17 mouse cellular contexts compared by ENCODE assay signal in genomic region chrX:130503465-130503860, GRCm38 (mm10).
DNase-seq lines count a peak whose midpoint lies in the region; ATAC-seq and TF ChIP-seq lines count a peak whose summit lies in the region.
"Had no signal": no experiment of that assay in that cellular context is flagged by ENCODE, and none has a peak within 500 bp of the region (broad histone marks: within the 10 kb centered on the region; RNA-seq: fewer than 3 reads in every experiment).

No protein-coding gene starts in this region.

- 0 out of 2 replicates have a peak overlapping the region, but pooled peaks have one; percentile 32 for H3K4me2 ChIP-seq in neural tube, embryonic 11.5 days (ENCODE audit: low read depth)
- H3K4me2 ChIP-seq in hindbrain, postnatal 0 days (ENCODE audit: low read depth, low read length): peak overlapping the region; percentile 38
- H3K4me2 ChIP-seq: heart, embryonic 11.5 days; limb, embryonic 15.5 days had no signal

- peak; percentile 45; the same call in 1 of the 2 replicates for ATAC-seq in neural tube, embryonic 11.5 days (ENCODE audit: insufficient read depth, low FRiP score, low TSS enrichment)
- 0 out of 2 replicates have a peak, but pooled peaks have one; percentile 7 for ATAC-seq in hindbrain, postnatal 0 days
- ATAC-seq in monocyte, adult 5-6 weeks (replicated peaks; ENCODE audit: insufficient number of reproducible peaks, low FRiP score, low TSS enrichment, poor library complexity, severe bottlenecking): no peak
- ATAC-seq: intestine, embryonic 15.5 days; liver, postnatal 0 days had no signal

- H3K4me1 ChIP-seq in neural tube, embryonic 11.5 days (ENCODE audit: control insufficient read depth, insufficient read depth, low read length): no peaks in the 10 kb centered on the region
- H3K4me1 ChIP-seq in hindbrain, postnatal 0 days (ENCODE audit: insufficient read depth, low read length): no peaks in the 10 kb centered on the region
- H3K4me1 ChIP-seq: embryonic facial prominence, embryonic 10.5 days; intestine, embryonic 15.5 days; limb, embryonic 15.5 days; megakaryocyte, embryonic 14.5 days had no signal

- DNase-seq in layer of hippocampus, adult 2 months (ENCODE audit: low spot score in 2 of 2): peak; percentile 12 to 18
- no peak for DNase-seq in layer of hippocampus, postnatal 25 days (ENCODE audit: extremely low spot score in 1 of 2, low spot score in 1 of 2)
- DNase-seq in neural tube, embryonic 11.5 days (ENCODE audit: low spot score): no peak
- DNase-seq in neural tube, embryonic 10.5 days (ENCODE audit: extremely low spot score, low spot score): no peak
- DNase-seq in hindbrain, postnatal 0 days (ENCODE audit: low spot score): no peak
- no peak for DNase-seq in adrenal gland, postnatal 25 days
- DNase-seq: adrenal gland, adult 8-10 months; B cell, adult 2 months; liver, postnatal 0 days; lung, postnatal 14 days; thymus, postnatal 4 days had no signal

- H3K27me3 ChIP-seq in neural tube, embryonic 11.5 days (ENCODE audit: control insufficient read depth, insufficient read depth, low read length): no peaks in the 10 kb centered on the region
- no peaks in the 10 kb centered on the region for H3K27me3 ChIP-seq in hindbrain, postnatal 0 days (ENCODE audit: insufficient read depth, low read length)
- H3K27me3 ChIP-seq: intestine, embryonic 15.5 days had no signal

- peak overlapping the region; percentile 79 for H3K27ac ChIP-seq in layer of hippocampus, adult 2 months
- no peak overlapping the region for H3K27ac ChIP-seq in neural tube, embryonic 11.5 days (ENCODE audit: low read depth, low read length)
- H3K27ac ChIP-seq in hindbrain, postnatal 0 days: no peak overlapping the region
- H3K27ac ChIP-seq: embryonic facial prominence, embryonic 10.5 days; intestine, embryonic 15.5 days; limb, embryonic 15.5 days had no signal

- H3K36me3 ChIP-seq in neural tube, embryonic 11.5 days (ENCODE audit: control insufficient read depth, insufficient read depth, low read length): no peaks in the 10 kb centered on the region
- H3K36me3 ChIP-seq in hindbrain, postnatal 0 days (ENCODE audit: insufficient read depth, low read length): no peaks in the 10 kb centered on the region
- H3K36me3 ChIP-seq: embryonic facial prominence, embryonic 10.5 days; intestine, embryonic 15.5 days; limb, embryonic 15.5 days had no signal

- no peaks in the 10 kb centered on the region for H3K9me3 ChIP-seq in neural tube, embryonic 11.5 days (ENCODE audit: control insufficient read depth, low read length)
- no peaks in the 10 kb centered on the region for H3K9me3 ChIP-seq in hindbrain, postnatal 0 days (ENCODE audit: low read length)
- H3K9me3 ChIP-seq: embryonic facial prominence, embryonic 10.5 days; intestine, embryonic 15.5 days; limb, embryonic 15.5 days; megakaryocyte, embryonic 14.5 days had no signal

- H3K4me3 ChIP-seq in layer of hippocampus, adult 2 months: peak overlapping the region; percentile 22; the same call in 1 of the 2 replicates
- no peak overlapping the region for H3K4me3 ChIP-seq in neural tube, embryonic 11.5 days (ENCODE audit: low read depth, low read length)
- H3K4me3 ChIP-seq in hindbrain, postnatal 0 days (ENCODE audit: low read length): no peak overlapping the region; the same call in 1 of the 2 replicates
- H3K4me3 ChIP-seq: embryonic facial prominence, embryonic 10.5 days; intestine, embryonic 15.5 days; limb, embryonic 15.5 days; megakaryocyte, embryonic 14.5 days had no signal

- WGBS in neural tube, embryonic 11.5 days: 46% methylated on average over 3 of the region's 3 CpGs
- WGBS in hindbrain, postnatal 0 days: 44% methylated on average over 3 of the region's 3 CpGs

- H3K9ac ChIP-seq in neural tube, embryonic 11.5 days (ENCODE audit: low read length): no peak overlapping the region
- H3K9ac ChIP-seq in hindbrain, postnatal 0 days (replicated peaks; ENCODE audit: low read length): no peak overlapping the region
- H3K9ac ChIP-seq: intestine, embryonic 15.5 days; limb, embryonic 15.5 days; liver, postnatal 0 days had no signal

- no peak for TF ChIP-seq CTCF in layer of hippocampus, adult 2 months (conservative IDR thresholded peaks at IDR 0.05)
- no peak for TF ChIP-seq CTCF in hindbrain, postnatal 0 days (IDR thresholded peaks at IDR 0.05; ENCODE audit: low read depth)

Comparison
In these comparisons a context has a peak if more than half of its experiments do, and no peak if none do; other contexts are left out.
1. DNase-seq: peak in layer of hippocampus, adult 2 months (2 of 2); none in layer of hippocampus, postnatal 25 days (0 of 2), neural tube, embryonic 11.5 days (single experiment), neural tube, embryonic 10.5 days (single experiment), hindbrain, postnatal 0 days (single experiment) and adrenal gland, postnatal 25 days (single experiment).